Mouse (Mus musculus) gastrocnemius, postnatal 36 days (tissue): Measurements from ENCODE around the gene Ifrd2. TPM values are rescaled to one million over a fixed set of nuclear protein-coding genes. Genes with fewer than 3 reads are reported as not detected.
A peak's percentile ranks its signal among the peaks of the same experiment; 100 is the strongest.
"Not testable (repeated sequence)": the region's sequence is repeated elsewhere in the genome, so short reads cannot be mapped to it uniquely, and the experiment has no call there.

Experiments
- DNase-seq, 2 experiments: peaks; one replicate each; pipeline ENCODE4 v3.0.0; 2022
- intact Hi-C: fragments of 180-260 bp; cut with DNase I; formaldehyde crosslinking; loops from one replicate; pipeline ENCODE4 v1.15.1; 2025
- total RNA-seq, 2 experiments: library from RNA; stranded (reverse); gene quantifications; 2 replicates each; pipeline ENCODE4 v1.2.3; 2021

Gene Ifrd2
- total RNA-seq, 2 experiments from 2014 or later: 48.2 to 55.8 TPM

GRCm38 (mm10) chr9:107551117-107551889 lies 36.1 kb upstream of the Ifrd2 start, which contains the start of gene Rassf1:
Rassf1 (plus strand) TSS chr9:107551555.
- peak; percentile 63 to 69 for DNase-seq
- intact Hi-C loops: no loop called here

- DNase-seq: no peak
- intact Hi-C loops: no loop called here
Observed at GRCm38 (mm10) chr9:107551890-107552355, 35.5 kb upstream of the Ifrd2 start.

GRCm38 (mm10) chr9:107552690-107553393 lies 34.6 kb upstream of the Ifrd2 start:
- DNase-seq: no peak
- intact Hi-C loops: no loop called here

GRCm38 (mm10) chr9:107553541-107554318 lies 33.7 kb upstream of the Ifrd2 start:
- no peak for DNase-seq

GRCm38 (mm10) chr9:107554319-107554825 lies 33.1 kb upstream of the Ifrd2 start:
- peak; percentile 88 to 93 for DNase-seq
- intact Hi-C loops: no loop called here

More at GRCm38 (mm10) chr9:107553541-107554318, 33.7 kb upstream of the Ifrd2 start:
- intact Hi-C loops: no loop called here

- intact Hi-C loops: no loop called here
- DNase-seq: peak; percentile 65 to 66
Observed at GRCm38 (mm10) chr9:107555031-107555457, 32.4 kb upstream of the Ifrd2 start.

- intact Hi-C loops: no loop called here
- no peak for DNase-seq
Observed at GRCm38 (mm10) chr9:107555701-107556100, 31.7 kb upstream of the Ifrd2 start.

- intact Hi-C loops: no loop called here
- no peak for DNase-seq
Observed at GRCm38 (mm10) chr9:107556346-107556745, 31.1 kb upstream of the Ifrd2 start.

- intact Hi-C loops: no loop called here
- DNase-seq: peak; percentile 85 to 93
Observed at GRCm38 (mm10) chr9:107563029-107563581, 24.3 kb upstream of the Ifrd2 start, which contains the start of gene Tusc2. Tusc2 (plus strand) TSS chr9:107563255.

GRCm38 (mm10) chr9:107565556-107565955 lies 21.9 kb upstream of the Ifrd2 start:
- DNase-seq, intact Hi-C loops: not testable (repeated sequence)

GRCm38 (mm10) chr9:107566041-107566709 lies 21.3 kb upstream of the Ifrd2 start:
- peak; percentile 78 to 81 for DNase-seq
- intact Hi-C loops: no loop called here

GRCm38 (mm10) chr9:107566855-107567254 lies 20.6 kb upstream of the Ifrd2 start:
- no peak for DNase-seq
- intact Hi-C loops: no loop called here

- DNase-seq: no peak
- intact Hi-C loops: no loop called here
Observed at GRCm38 (mm10) chr9:107567702-107568319, 19.6 kb upstream of the Ifrd2 start, which contains the start of gene Hyal2. Hyal2 (plus strand) TSS chr9:107567945.

GRCm38 (mm10) chr9:107568331-107569261 lies 18.8 kb upstream of the Ifrd2 start:
- peak; percentile 81 to 82 for DNase-seq
- intact Hi-C loops: no loop called here

GRCm38 (mm10) chr9:107569270-107569669 lies 18.2 kb upstream of the Ifrd2 start:
- intact Hi-C loops: no loop called here
- DNase-seq: no peak

GRCm38 (mm10) chr9:107570016-107570415 lies 17.4 kb upstream of the Ifrd2 start:
- DNase-seq: no peak
- intact Hi-C loops: no loop called here

- no peak for DNase-seq
- intact Hi-C loops: no loop called here
Observed at GRCm38 (mm10) chr9:107570845-107571244, 16.6 kb upstream of the Ifrd2 start.
